Mouse (Mus musculus): ENCODE results near the gene Ets1.

DNA sequence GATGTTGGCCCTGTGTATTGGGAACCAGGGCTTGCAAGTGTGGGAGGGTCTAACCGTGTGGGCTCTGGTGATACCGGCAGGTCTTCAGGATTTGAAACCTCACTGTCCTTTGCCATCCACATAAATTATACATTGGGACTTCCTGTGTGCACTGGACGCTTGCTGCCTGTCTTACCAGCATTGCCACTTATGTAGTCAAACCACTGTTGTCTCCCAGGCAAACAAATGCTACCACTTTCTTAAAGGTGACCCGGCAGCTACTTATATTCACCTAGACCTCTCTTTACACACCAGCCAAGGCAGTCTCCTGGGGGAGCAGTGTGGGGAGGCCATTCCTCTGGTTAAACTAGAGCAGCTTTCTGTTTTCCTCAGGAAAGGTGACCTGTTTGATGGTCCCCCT lies 89.9 kb downstream of the Ets1 start:
- TF ChIP-seq TBP (conservative IDR thresholded peaks at IDR 0.05; ENCODE audit: low read depth, low read length) (no peak), POLR2AphosphoS2 (IDR thresholded peaks at IDR 0.05; ENCODE audit: low read depth, low read length) (no peak), E2F4 (IDR thresholded peaks at IDR 0.05; ENCODE audit: insufficient replicate concordance, low read depth, low read length) (no peak), POLR2A (IDR thresholded peaks at IDR 0.05; ENCODE audit: low read depth, low read length) (no peak), GABPA (IDR thresholded peaks at IDR 0.05; ENCODE audit: insufficient replicate concordance, low read depth, low read length) (no peak), CTCF (conservative IDR thresholded peaks at IDR 0.05 in 1 of 2, IDR thresholded peaks at IDR 0.05 in 1 of 2; ENCODE audit: low read depth in 2 of 2, low read length in 2 of 2) (no peak), ZMIZ1 (IDR thresholded peaks at IDR 0.05; ENCODE audit: low read depth, low read length) (no peak), TCF12 (IDR thresholded peaks at IDR 0.05; ENCODE audit: low read depth, low read length) (no peak), ETS1 (conservative IDR thresholded peaks at IDR 0.05; ENCODE audit: low read depth, low read length) (no peak), CHD1 (IDR thresholded peaks at IDR 0.05; ENCODE audit: low read depth, low read length) (no peak)

Measured in CH12.LX (cell line).